Mouse (Mus musculus) cortical plate, adult 2 months (tissue): ENCODE results near the gene Erc2.

Experiments used
- CTCF ChIP-seq: fragments of 200-500 bp; IDR thresholded peaks from 2 replicates; pipeline ENCODE4 v1.5.1; 2011; ENCODE audit warnings: mild to moderate bottlenecking, control low read depth, low read length; ENCODE audit not compliant: insufficient read depth; ENCODE audit errors: extremely low read depth
- POLR2A ChIP-seq: fragments of 200-500 bp; IDR thresholded peaks from 2 replicates; pipeline ENCODE4 v1.6.1; 2011; ENCODE audit warnings: mild to moderate bottlenecking, low read length, control low read depth; ENCODE audit not compliant: insufficient read depth; ENCODE audit errors: extremely low read depth

DNA sequence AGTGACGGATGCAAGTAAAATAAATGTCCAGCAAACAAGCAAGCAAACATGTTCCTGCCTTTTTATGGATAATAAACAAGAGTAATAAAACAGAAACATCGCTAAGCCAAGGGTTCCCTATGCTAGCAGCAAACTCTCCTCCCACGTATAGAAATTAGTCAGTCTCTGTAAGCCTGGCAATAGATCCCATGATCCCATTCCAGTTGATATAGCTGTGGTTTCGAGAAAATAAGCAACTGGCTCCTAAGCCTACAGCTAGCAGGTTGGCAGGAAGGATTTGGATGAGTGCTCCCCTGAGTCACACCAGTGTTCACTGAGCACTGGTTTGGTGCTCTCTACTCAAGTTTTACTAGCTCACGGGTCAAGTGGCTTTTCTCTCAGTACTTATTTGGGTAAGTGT lies 259.7 kb downstream of the Erc2 start:
- TF ChIP-seq POLR2A = no peak
- TF ChIP-seq CTCF = no peak
